Mouse (Mus musculus) liver, embryonic 11.5 days (tissue): ENCODE measurements around the gene Rsph3b. TPM values are rescaled to one million over a fixed set of nuclear protein-coding genes. Genes with fewer than 3 reads are reported as not detected.

Source experiments
- ATAC-seq: fragments of 200-750 bp; cut with Nextera tagmentation; replicated peaks from 2 replicates; pipeline ENCODE4 v1.8.0; 2017; ENCODE audit warnings: moderate number of reproducible peaks, mild to moderate bottlenecking, moderate TSS enrichment, moderate library complexity; ENCODE audit not compliant: low FRiP score
- DNase-seq: peaks from one replicate; pipeline ENCODE4 v3.0.0-alpha.2; 2017; ENCODE audit warnings: low spot score
- H3K27ac ChIP-seq: fragments of 300-500 bp; sonication (generic); 2 replicates; pipeline ENCODE4 v1.5.1; 2014; ENCODE audit warnings: mild to moderate bottlenecking, low read depth, low read length, control low read depth
- H3K27me3 ChIP-seq: fragments of 300-500 bp; sonication (generic); replicated peaks from 2 replicates; pipeline ENCODE4 v1.6.1; 2014; ENCODE audit warnings: low read length, mixed read lengths; ENCODE audit not compliant: control insufficient read depth, insufficient read depth
- H3K36me3 ChIP-seq: fragments of 300-500 bp; sonication (generic); 2 replicates; pipeline ENCODE4 v1.6.1; 2014; ENCODE audit warnings: mild to moderate bottlenecking, low read length, moderate library complexity, mixed read lengths; ENCODE audit not compliant: control insufficient read depth, insufficient read depth
- H3K4me1 ChIP-seq: fragments of 300-500 bp; sonication (generic); replicated peaks from 2 replicates; pipeline ENCODE4 v1.6.1; 2014; ENCODE audit warnings: low read length, mixed read lengths; ENCODE audit not compliant: control insufficient read depth, insufficient read depth
- H3K4me2 ChIP-seq: fragments of 300-500 bp; sonication (generic); 2 replicates; pipeline ENCODE4 v1.6.1; 2014; ENCODE audit warnings: mild to moderate bottlenecking, control low read depth, moderate library complexity
- H3K4me3 ChIP-seq: fragments of 300-500 bp; sonication (generic); 2 replicates; pipeline ENCODE4 v1.5.1; 2014; ENCODE audit warnings: low read depth, low read length, control low read depth
- H3K9ac ChIP-seq: fragments of 300-500 bp; sonication (generic); 2 replicates; pipeline ENCODE4 v1.6.1; 2014; ENCODE audit warnings: low read depth, low read length, control low read depth
- H3K9me3 ChIP-seq: fragments of 300-500 bp; sonication (generic); 2 replicates; pipeline ENCODE4 v1.6.1; 2016; ENCODE audit warnings: low read length, inconsistent platforms, mixed read lengths; ENCODE audit not compliant: control insufficient read depth
- WGBS: fragments of 180-500 bp; shearing (Covaris S2); extraction: QIAGEN DNeasy Blood & Tissue Kit; methylation state at CpG from one replicate; pipeline ENCODE4 v1.1.7; 2014; 5-methylcytosine and 5-hydroxymethylcytosine counted together
- polyA plus RNA-seq: library from polyadenylated mRNA; unstranded; fragments of >200 nt; fragmentation: Nextera tagmentation; extraction: Ambion mirVana; gene quantifications from 2 replicates; pipeline ENCODE4 v1.2.1, GENCODE M21; 2014

Rsph3b gene
- polyA plus RNA-seq, 1 experiment from 2014 or later = 28.1 TPM

DNA sequence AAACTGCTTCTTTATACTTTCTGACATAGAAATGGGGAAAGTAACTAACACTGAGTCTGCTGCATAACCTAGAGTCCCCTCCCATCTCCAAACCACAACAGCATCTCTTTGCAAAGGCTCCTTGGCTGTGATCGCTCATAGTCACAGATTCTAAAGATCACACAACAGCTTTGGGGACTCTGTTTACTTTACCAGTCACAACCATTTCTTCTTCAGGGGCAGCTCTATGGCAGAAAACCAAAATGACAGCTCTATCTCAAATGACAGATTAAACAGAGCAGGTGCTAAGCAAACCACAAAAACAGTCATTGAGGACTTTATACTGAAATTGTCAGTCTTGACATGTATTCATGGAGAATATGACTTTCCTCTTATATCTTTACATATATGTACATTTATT is 62.0 kb downstream of the Rsph3b start:
- H3K9ac ChIP-seq = no peak overlapping the region
- H3K9me3 ChIP-seq = no peaks in the 10 kb centered on the region
- H3K4me1 ChIP-seq = no peaks in the 10 kb centered on the region; the same call in 1 of the 2 replicates
- no peaks in the 10 kb centered on the region for H3K36me3 ChIP-seq
- no peaks in the 10 kb centered on the region for H3K27me3 ChIP-seq
- ATAC-seq (no peak), DNase-seq (no peak)
- H3K4me3 ChIP-seq = no peak overlapping the region
- H3K27ac ChIP-seq = no peak overlapping the region
- 56% methylated on average over 1 of the region's 1 CpGs for WGBS
- no peak overlapping the region for H3K4me2 ChIP-seq

DNA sequence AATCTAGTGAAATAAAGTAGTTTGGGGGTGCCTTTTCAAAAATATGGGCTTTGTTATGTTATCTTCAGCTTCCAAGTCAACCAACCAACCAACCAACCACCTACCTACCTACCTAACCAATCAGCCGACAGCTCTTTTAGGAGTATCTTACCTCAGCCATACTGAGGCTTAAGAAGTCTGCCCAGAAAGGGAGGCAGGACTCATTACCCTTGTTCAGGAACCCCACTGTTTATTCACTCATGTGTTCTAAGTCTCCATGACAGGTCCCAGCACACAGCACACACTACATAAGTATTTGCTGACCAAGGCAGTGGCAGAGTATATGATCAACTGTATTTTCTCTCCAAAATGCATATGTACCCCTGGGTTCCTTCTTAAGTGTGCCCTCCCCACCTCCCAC is 64.0 kb downstream of the Rsph3b start:
- Histone ChIP-seq H3K27me3 (no peaks in the 10 kb centered on the region), H3K27ac (no peak overlapping the region), H3K4me1 (no peaks in the 10 kb centered on the region; the same call in 1 of the 2 replicates), H3K4me3 (no peak overlapping the region), H3K9ac (no peak overlapping the region), H3K4me2 (no peak overlapping the region), H3K9me3 (no peaks in the 10 kb centered on the region), H3K36me3 (no peaks in the 10 kb centered on the region)
- 83% methylated on average over 1 of the region's 1 CpGs for WGBS
- no peak for DNase-seq
- ATAC-seq = no peak

GRCm38 (mm10) chr17:6881306-6881705 is 67.2 kb downstream of the Rsph3b start:
- Histone ChIP-seq H3K36me3 (no peaks in the 10 kb centered on the region), H3K9me3 (no peaks in the 10 kb centered on the region), H3K27me3 (no peaks in the 10 kb centered on the region), H3K9ac (no peak overlapping the region), H3K4me3 (no peak overlapping the region), H3K27ac (no peak overlapping the region), H3K4me1 (no peaks in the 10 kb centered on the region; the same call in 1 of the 2 replicates), H3K4me2 (no peak overlapping the region)
- 58% methylated on average over 6 of the region's 6 CpGs for WGBS
- ATAC-seq (no peak), DNase-seq (no peak)

- Histone ChIP-seq H3K27me3 (no peaks in the 10 kb centered on the region), H3K27ac (no peak overlapping the region), H3K4me1 (no peaks in the 10 kb centered on the region), H3K36me3 (no peaks in the 10 kb centered on the region), H3K4me3 (no peak overlapping the region), H3K9me3 (no peaks in the 10 kb centered on the region), H3K4me2 (no peak overlapping the region), H3K9ac (no peak overlapping the region)
- no peak for ATAC-seq
- no peak for DNase-seq
- 76% methylated on average over 2 of the region's 2 CpGs for WGBS
These were observed 77.1 kb downstream of the Rsph3b start for GRCm38 (mm10) chr17:6871421-6871820.

GRCm38 (mm10) chr17:6868810-6869209 is 79.7 kb downstream of the Rsph3b start:
- Histone ChIP-seq H3K4me1 (no peaks in the 10 kb centered on the region), H3K27me3 (no peaks in the 10 kb centered on the region), H3K36me3 (no peaks in the 10 kb centered on the region), H3K27ac (no peak overlapping the region), H3K9me3 (no peaks in the 10 kb centered on the region), H3K4me2 (no peak overlapping the region), H3K4me3 (no peak overlapping the region), H3K9ac (no peak overlapping the region)
- DNase-seq (no peak), ATAC-seq (no peak)

- Histone ChIP-seq H3K27ac (no peak overlapping the region), H3K9me3 (no peaks in the 10 kb centered on the region), H3K9ac (no peak overlapping the region), H3K4me1 (no peaks in the 10 kb centered on the region), H3K27me3 (peaks cover 5% of the 10 kb centered on the region), H3K4me2 (no peak overlapping the region), H3K36me3 (no peaks in the 10 kb centered on the region), H3K4me3 (no peak overlapping the region)
- DNase-seq (no peak), ATAC-seq (no peak)
- WGBS = 28% methylated on average over 7 of the region's 7 CpGs
These were observed 80.7 kb downstream of the Rsph3b start for GRCm38 (mm10) chr17:6867740-6868139.

DNA sequence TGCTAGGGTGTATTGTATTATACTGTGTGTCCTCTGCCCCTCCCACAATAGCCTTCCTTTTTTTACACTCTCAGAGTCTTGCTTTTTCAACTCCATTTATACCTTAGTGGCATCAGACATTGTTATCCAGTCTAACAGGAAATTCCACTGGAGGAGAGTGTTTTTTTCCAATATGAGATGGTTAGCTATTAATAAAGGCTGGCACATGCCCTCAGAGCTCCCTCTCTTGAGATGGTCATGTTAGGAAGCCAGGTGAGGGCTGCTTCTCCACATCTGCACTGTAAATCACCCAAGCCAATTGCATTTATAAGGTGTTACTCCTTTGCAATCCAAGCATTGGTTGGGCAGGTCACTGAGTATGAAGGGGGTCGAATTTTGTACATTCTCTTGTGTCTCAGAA is 81.9 kb downstream of the Rsph3b start:
- H3K4me2 ChIP-seq = no peak overlapping the region
- H3K4me3 ChIP-seq = no peak overlapping the region
- whole genome bisulfite sequencing = 58% methylated on average over 1 of the region's 1 CpGs
- H3K36me3 ChIP-seq = no peaks in the 10 kb centered on the region
- H3K27me3 ChIP-seq = peaks cover 15% of the 10 kb centered on the region
- no peak for DNase-seq
- no peak overlapping the region for H3K27ac ChIP-seq
- H3K9me3 ChIP-seq = no peaks in the 10 kb centered on the region
- H3K4me1 ChIP-seq = peaks cover 2% of the 10 kb centered on the region
- ATAC-seq = no peak
- no peak overlapping the region for H3K9ac ChIP-seq

DNA sequence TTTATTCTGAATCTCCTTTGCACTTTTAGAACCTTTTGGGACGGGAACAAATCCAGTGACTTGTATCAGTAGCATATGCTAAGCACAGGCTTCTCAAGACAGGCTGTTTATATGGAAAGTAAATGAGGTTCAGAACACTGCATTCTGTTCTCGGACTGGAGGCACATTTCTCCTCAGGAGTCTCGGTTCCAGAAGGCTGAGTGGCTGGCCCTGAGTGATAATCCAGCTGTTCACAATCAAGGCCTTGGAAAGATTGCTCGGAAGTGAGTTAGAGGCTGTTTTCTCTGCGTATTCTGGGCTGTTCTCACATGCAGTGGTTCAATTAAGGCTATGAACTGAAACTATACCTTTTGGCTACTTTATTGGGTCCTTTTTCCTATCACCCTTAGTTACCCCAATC is 82.9 kb downstream of the Rsph3b start:
- peaks cover 8% of the 10 kb centered on the region for H3K4me1 ChIP-seq
- peaks cover 20% of the 10 kb centered on the region for H3K27me3 ChIP-seq
- no peak for ATAC-seq

GRCm38 (mm10) chr17:6864869-6865268 is 83.6 kb downstream of the Rsph3b start:
- WGBS = 23% methylated on average over 13 of the region's 13 CpGs
- H3K9me3 ChIP-seq = no peaks in the 10 kb centered on the region
- H3K27ac ChIP-seq = no peak overlapping the region
- no peak overlapping the region for H3K4me2 ChIP-seq
- no peak overlapping the region for H3K4me3 ChIP-seq
- H3K36me3 ChIP-seq = no peaks in the 10 kb centered on the region
- no peak overlapping the region for H3K9ac ChIP-seq
- DNase-seq = no peak
- H3K27me3 ChIP-seq = peaks cover 23% of the 10 kb centered on the region
- peaks cover 8% of the 10 kb centered on the region for H3K4me1 ChIP-seq
- ATAC-seq = no peak

More for the DNA sequence above, 82.9 kb downstream of the Rsph3b start:
- 70% methylated on average over 5 of the region's 5 CpGs for WGBS
- no peak overlapping the region for H3K9ac ChIP-seq
- no peaks in the 10 kb centered on the region for H3K36me3 ChIP-seq
- no peak for DNase-seq
- H3K27ac ChIP-seq = no peak overlapping the region
- no peaks in the 10 kb centered on the region for H3K9me3 ChIP-seq
- no peak overlapping the region for H3K4me2 ChIP-seq
- H3K4me3 ChIP-seq = no peak overlapping the region
